Mouse (Mus musculus): ENCODE results near the gene Ccdc40. TPM values are rescaled to one million over a fixed set of nuclear protein-coding genes. Genes with fewer than 3 reads are reported as not detected.

Ccdc40 gene
- total RNA-seq (2015) (0.21 and 0.31 TPM in 2 replicates), total RNA-seq (2017) (0.65 and 1.1 TPM in 2 replicates)

DNA sequence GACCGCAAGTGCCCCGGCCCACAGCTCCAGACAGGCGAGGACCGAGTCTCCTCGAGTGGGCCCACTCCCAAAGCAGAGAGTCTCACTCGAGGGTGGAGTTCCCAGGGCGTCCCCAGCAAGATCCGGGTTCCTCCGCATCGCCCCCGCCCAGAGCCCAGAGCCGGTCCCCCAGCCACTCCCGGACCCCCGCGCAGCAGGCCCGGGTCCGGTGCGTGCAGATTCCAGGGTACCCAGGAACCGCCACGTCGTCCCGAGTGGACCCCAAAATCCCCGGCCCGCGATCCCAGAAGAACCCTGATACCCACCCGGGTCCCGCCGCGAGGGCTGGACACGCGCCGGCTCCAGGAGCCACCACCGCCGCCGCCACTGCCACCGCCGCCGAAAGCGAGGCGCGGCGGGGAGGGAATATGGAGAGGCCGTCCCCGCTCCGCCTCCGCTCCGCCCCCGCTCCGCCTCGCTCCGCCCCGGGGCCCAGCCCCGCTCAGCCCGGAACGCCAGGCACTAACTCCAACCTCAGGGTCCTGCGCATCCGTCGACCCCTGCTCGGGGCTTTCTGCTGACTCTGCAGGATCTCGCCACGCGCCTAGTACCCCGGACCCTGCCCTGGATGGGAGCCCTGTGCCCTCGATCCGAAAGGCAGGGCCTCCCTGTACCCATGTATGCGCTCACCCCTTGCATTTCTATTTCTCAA, at the start of gene Ccdc40, which contains the start of gene Tbc1d16:
TSS of gene Ccdc40 (plus strand) at position 482 of the 691 bp plus-strand sequence.
TSS of gene Tbc1d16 (minus strand) at position 409 of the 691 bp plus-strand sequence.
- peak; percentile 89 for ATAC-seq (ENCODE audit: poor library complexity, severe bottlenecking)

DNA sequence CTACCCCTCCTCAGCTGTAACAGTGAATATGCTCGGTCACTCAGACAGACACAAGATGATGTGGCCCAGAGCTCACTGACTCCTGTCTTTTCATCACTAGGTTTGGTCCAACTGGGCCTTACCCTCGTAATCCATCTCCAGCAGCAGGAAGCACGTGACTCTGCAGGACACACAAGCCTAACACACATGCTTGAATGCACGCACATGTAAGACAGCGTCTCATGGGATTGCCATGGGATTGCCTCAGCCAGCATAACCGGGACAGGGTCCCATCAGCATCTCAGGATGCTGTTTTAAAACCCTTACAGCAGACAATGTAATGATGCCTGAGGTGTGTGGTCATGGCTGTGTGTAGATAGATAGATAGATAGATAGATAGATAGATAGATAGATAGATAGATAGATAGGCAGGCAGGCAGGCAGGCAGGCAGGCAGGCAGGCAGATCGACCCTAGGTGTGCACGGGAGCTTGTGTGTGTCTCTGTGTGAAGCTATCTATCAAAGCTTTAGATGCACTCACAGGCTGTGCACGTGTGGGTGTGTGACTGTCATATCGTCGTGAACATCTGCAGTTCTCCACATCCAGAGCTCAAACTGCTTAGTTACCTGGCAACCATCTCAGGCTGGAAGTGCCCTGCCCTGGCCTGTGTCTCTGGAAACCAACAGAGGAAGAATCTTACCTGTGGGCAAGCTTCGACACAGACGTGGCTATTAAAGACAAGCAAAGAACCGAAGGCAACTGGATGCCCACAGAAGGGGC, 47.4 kb upstream of the Ccdc40 start:
- ATAC-seq (ENCODE audit: poor library complexity, severe bottlenecking) = no peak

DNA sequence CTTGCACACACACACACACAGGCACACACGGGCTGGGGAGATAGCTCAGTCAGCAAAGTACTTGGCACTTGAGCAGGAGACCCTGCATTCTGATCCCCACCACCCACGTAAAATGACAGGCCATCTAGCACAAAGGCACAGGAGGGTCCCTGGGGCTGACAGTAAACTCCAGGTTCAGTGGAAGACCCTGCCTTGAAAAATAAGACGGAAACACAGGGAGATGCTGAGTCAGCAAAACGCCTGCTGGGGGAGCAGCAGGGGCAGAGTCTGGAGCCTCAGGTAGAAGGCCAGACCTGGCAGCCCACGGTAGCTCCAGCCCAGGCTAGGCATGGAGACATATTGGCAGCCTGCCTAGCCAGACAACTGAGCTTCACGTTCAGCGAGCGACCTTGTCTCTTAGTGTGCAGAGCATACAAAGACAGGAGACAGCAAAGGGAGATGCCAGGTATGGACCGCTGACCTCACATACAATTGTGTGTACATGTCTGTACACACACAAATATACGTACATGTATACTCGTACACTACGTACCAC, 46.4 kb upstream of the Ccdc40 start:
- no peak for ATAC-seq (ENCODE audit: poor library complexity, severe bottlenecking)

DNA sequence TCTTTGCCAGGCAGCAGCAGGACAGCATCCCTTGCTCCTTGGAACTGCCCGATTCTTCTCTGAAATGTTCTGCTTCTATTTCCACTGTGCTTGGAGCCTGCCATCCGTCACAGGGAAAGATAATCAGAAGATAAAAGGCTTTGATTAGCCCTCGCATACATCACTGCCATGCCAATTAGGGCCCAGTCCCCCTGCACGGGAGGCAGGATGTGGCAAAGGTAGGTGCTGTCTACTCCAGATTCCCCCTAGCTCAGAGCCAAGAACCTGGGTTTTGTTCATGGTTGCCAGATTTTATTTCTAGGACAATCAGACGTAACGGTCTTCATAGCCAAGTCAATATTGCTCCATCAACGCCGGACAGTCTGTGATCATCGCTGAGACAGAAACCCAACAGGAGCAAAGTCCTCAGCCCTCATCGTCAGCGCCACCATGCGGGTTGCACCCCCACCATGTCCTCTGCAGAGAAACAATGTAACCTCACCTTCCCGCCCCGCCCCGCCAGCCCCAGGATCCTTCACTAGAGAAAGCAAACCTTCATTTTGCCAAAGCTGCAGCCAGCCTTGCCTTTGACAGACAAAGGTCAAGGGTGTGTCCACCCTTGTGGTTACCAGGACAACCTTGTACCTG, 44.6 kb upstream of the Ccdc40 start:
- no peak for ATAC-seq (ENCODE audit: poor library complexity, severe bottlenecking)

GRCm38 (mm10) chr11:119186381-119186780, 42.0 kb upstream of the Ccdc40 start:
- no peak for ATAC-seq (ENCODE audit: poor library complexity, severe bottlenecking)

GRCm38 (mm10) chr11:119186989-119187799, 41.2 kb upstream of the Ccdc40 start:
- ATAC-seq (ENCODE audit: poor library complexity, severe bottlenecking) = peak; percentile 50

- ATAC-seq (ENCODE audit: poor library complexity, severe bottlenecking) = no peak
Observed at GRCm38 (mm10) chr11:119187800-119188197, 40.6 kb upstream of the Ccdc40 start.

GRCm38 (mm10) chr11:119188389-119188788, 40.0 kb upstream of the Ccdc40 start:
- no peak for ATAC-seq (ENCODE audit: poor library complexity, severe bottlenecking)

- no peak for ATAC-seq (ENCODE audit: poor library complexity, severe bottlenecking)
Observed at GRCm38 (mm10) chr11:119189319-119189718, 39.1 kb upstream of the Ccdc40 start.

GRCm38 (mm10) chr11:119190498-119190897, 37.9 kb upstream of the Ccdc40 start:
- ATAC-seq (ENCODE audit: poor library complexity, severe bottlenecking) = peak; percentile 82

GRCm38 (mm10) chr11:119191606-119192081, 36.7 kb upstream of the Ccdc40 start:
- ATAC-seq (ENCODE audit: poor library complexity, severe bottlenecking) = peak; percentile 17; the same call in 1 of the 2 replicates

DNA sequence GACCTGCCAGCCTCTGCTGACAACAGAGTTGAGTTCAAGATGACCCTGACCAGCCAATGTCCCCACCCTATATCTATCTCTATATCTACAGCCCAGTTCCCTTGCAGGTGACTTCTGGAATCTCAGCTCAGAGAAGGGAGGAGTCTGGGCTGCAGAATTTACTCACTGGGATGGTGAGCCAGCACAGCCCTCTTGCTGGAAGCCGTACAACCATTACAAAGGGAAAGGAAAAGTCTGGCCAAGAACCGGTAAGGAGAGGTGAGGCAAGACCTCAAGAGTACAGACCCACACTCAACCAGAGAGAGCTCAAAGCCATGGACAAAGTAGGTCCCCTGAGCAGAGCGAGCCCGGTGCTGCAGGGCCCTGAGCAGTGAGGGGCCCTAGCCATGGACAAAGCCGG, 36.2 kb upstream of the Ccdc40 start:
- no peak for ATAC-seq (ENCODE audit: poor library complexity, severe bottlenecking)

GRCm38 (mm10) chr11:119192605-119193004, 35.8 kb upstream of the Ccdc40 start:
- ATAC-seq (ENCODE audit: poor library complexity, severe bottlenecking) = no peak

DNA sequence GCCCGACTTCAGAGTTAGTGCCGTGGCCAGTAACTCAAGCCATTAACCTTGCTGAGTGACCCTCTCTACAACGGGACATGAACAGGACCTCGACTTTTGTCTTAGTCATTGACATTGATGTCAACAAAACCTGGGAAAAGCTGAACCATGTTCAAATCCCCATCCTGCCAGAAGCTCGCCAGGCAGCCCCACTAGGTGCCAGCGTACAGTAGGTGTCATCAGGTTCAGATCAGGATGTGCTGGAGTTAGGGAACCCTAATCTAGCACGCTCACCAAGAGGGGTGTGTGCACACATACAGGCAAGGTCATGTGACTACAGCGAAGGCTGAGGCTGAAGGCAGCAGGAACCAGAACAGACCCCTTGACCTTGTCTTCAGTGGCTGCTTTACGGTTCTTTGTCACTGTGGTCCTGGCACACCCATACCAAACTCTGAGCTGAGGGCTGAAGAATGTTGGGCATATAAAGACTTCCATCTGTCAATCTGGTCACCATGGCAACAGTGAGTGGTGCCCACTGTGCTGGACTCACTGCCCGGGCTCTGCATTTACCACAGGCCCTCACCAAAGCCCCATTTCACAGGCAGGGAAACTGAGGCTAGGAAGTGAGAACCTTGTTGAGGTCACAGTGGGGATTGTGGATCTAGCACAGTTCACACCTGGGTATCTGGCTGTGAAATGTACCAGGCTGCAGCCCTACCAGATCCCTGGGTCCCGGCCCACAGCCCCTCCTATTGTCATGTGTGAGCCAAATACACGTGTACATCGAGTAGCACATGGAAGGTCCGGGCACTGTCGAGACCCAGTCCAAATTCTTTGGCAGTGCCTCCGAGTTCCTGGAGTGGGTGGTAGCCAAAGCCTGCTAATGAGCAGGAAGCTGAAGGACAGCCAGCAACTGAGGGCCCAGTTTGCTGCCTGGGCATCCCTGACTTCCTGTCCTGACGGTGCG, 30.5 kb upstream of the Ccdc40 start:
- no peak for ATAC-seq (ENCODE audit: poor library complexity, severe bottlenecking)

- peak; percentile 45 for ATAC-seq (ENCODE audit: poor library complexity, severe bottlenecking)
Observed at GRCm38 (mm10) chr11:119198564-119199232, 29.7 kb upstream of the Ccdc40 start.

- no peak for ATAC-seq (ENCODE audit: poor library complexity, severe bottlenecking)
Observed at GRCm38 (mm10) chr11:119199233-119199601, 29.2 kb upstream of the Ccdc40 start.

GRCm38 (mm10) chr11:119203423-119203822, 24.9 kb upstream of the Ccdc40 start:
- peak; percentile 64 for ATAC-seq (ENCODE audit: poor library complexity, severe bottlenecking)

DNA sequence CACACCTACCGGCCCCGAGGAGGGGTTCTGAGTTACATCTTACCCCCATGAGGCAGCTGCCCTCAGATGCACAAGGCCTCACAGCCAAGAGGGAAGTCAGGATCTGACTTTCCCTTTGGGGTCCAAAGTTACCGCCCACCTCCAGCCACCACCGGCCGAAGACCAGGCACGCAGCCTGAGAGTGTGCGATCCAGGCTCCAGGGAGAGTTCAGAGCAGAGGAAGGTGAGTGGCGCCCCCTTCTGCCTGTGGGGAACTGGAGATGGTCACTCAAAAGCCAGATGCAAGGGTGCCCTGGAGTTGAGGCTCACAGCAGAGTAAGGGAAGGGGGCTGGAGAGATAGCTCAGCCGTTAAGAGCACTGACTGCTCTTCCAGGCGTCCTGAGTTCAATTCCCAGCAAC, 22.6 kb upstream of the Ccdc40 start:
- no peak for ATAC-seq (ENCODE audit: poor library complexity, severe bottlenecking)

GRCm38 (mm10) chr11:119206562-119206961, 21.8 kb upstream of the Ccdc40 start:
- ATAC-seq (ENCODE audit: poor library complexity, severe bottlenecking) = peak; percentile 87

Measured in megakaryocyte, adult 5-6 weeks (primary cell).